Mouse (Mus musculus) embryonic facial prominence, embryonic 12.5 days (tissue): ENCODE data around the gene Arrdc2. TPM values are rescaled to one million over a fixed set of nuclear protein-coding genes. Genes with fewer than 3 reads are reported as not detected.

Experiments used
- ATAC-seq: fragments of 200-750 bp; cut with Nextera tagmentation; 2 replicates; pipeline ENCODE4 v1.8.0; 2017; ENCODE audit not compliant: insufficient number of reproducible peaks, insufficient read depth, low FRiP score, low TSS enrichment
- H3K27ac ChIP-seq: fragments of 300-500 bp; sonication (generic); 2 replicates; pipeline ENCODE4 v1.5.1; 2016; ENCODE audit warnings: mild to moderate bottlenecking
- H3K27me3 ChIP-seq: fragments of 300-500 bp; sonication (generic); 2 replicates; pipeline ENCODE4 v1.6.1; 2016; ENCODE audit warnings: mild to moderate bottlenecking, moderate library complexity
- H3K36me3 ChIP-seq: fragments of 300-500 bp; sonication (generic); 2 replicates; pipeline ENCODE4 v1.6.1; 2016; ENCODE audit warnings: mild to moderate bottlenecking
- H3K4me1 ChIP-seq: fragments of 300-500 bp; sonication (generic); 2 replicates; pipeline ENCODE4 v1.6.1; 2016
- H3K4me2 ChIP-seq: fragments of 300-500 bp; sonication (generic); replicated peaks from 2 replicates; pipeline ENCODE4 v1.6.1; 2016; ENCODE audit warnings: mild to moderate bottlenecking, moderate library complexity
- H3K4me3 ChIP-seq: fragments of 300-500 bp; sonication (generic); 2 replicates; pipeline ENCODE4 v1.5.1; 2016; ENCODE audit warnings: mild to moderate bottlenecking
- H3K9ac ChIP-seq: fragments of 300-500 bp; sonication (generic); 2 replicates; pipeline ENCODE4 v1.6.1; 2016; ENCODE audit warnings: mild to moderate bottlenecking, moderate library complexity
- H3K9me3 ChIP-seq: fragments of 300-500 bp; sonication (generic); 2 replicates; pipeline ENCODE4 v1.6.1; 2016; ENCODE audit warnings: mild to moderate bottlenecking, moderate library complexity
- WGBS: fragments of 180-500 bp; shearing (Covaris S2); methylation state at CpG from one replicate; pipeline ENCODE4 v1.1.7; 2016; 5-methylcytosine and 5-hydroxymethylcytosine counted together
- polyA plus RNA-seq: library from polyadenylated mRNA; unstranded; fragments of >200 nt; fragmentation: Nextera tagmentation; extraction: Ambion mirVana; gene quantifications from 2 replicates; pipeline ENCODE4 v1.2.1, GENCODE M21; 2016

The Arrdc2 gene
- polyA plus RNA-seq, 1 experiment from 2014 or later: 6.9 TPM

- peaks cover 9% of the 10 kb centered on the region; the same call in 1 of the 2 replicates for H3K4me1 ChIP-seq
- no peak for ATAC-seq
- H3K36me3 ChIP-seq: no peaks in the 10 kb centered on the region
- H3K4me2 ChIP-seq: no peak overlapping the region
- H3K4me3 ChIP-seq: no peak overlapping the region
- H3K9me3 ChIP-seq: peaks cover 14% of the 10 kb centered on the region; the same call in 1 of the 2 replicates
- no peak overlapping the region for H3K9ac ChIP-seq
- WGBS: 17% methylated on average over 30 of the region's 30 CpGs
- H3K27me3 ChIP-seq: peaks cover 37% of the 10 kb centered on the region
- no peak overlapping the region for H3K27ac ChIP-seq
These were observed 18.0 kb downstream of the Arrdc2 start for GRCm38 (mm10) chr8:70821399-70821962.

- peaks cover 46% of the 10 kb centered on the region for H3K27me3 ChIP-seq
These were observed 19.2 kb downstream of the Arrdc2 start for GRCm38 (mm10) chr8:70820101-70820935.

DNA sequence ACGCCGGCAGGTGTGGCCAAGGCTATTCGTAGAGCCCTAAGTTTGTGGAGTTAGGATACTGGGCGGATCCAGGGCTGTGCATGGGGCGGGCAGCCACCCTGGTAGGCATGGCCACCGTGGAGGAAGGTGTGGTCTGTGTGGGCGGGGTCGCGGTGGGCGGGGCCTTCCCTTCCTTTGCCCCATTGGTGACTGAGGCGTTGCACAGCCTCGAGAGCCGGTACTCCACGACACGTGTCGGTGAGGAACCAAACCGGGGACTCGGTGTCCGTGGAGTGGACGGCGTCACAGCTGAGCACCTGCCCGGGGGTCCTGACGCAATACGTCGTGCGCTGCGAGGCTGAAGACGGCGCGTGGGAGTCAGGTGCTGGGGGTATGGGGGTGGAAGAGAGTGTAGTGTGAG is 22.8 kb downstream of the Arrdc2 start:
- H3K27me3 ChIP-seq: peaks cover 57% of the 10 kb centered on the region
- peaks cover 9% of the 10 kb centered on the region; the same call in 1 of the 2 replicates for H3K4me1 ChIP-seq
- H3K27ac ChIP-seq: no peak overlapping the region
- peak overlapping the region; percentile 40 for H3K4me2 ChIP-seq
- H3K9ac ChIP-seq: peak overlapping the region; percentile 15
- 7% methylated on average over 30 of the region's 30 CpGs for WGBS
- peak overlapping the region; percentile 18 for H3K4me3 ChIP-seq
- no peak for ATAC-seq
- H3K36me3 ChIP-seq: no peaks in the 10 kb centered on the region
- H3K9me3 ChIP-seq: peaks cover 14% of the 10 kb centered on the region; the same call in 1 of the 2 replicates

More at GRCm38 (mm10) chr8:70820101-70820935, 19.2 kb downstream of the Arrdc2 start:
- Histone ChIP-seq H3K36me3 (no peaks in the 10 kb centered on the region), H3K4me2 (peak overlapping the region; percentile 30), H3K4me3 (no peak overlapping the region), H3K4me1 (peaks cover 9% of the 10 kb centered on the region; the same call in 1 of the 2 replicates), H3K9ac (no peak overlapping the region), H3K9me3 (peaks cover 14% of the 10 kb centered on the region; the same call in 1 of the 2 replicates), H3K27ac (no peak overlapping the region)
- WGBS: 4% methylated on average over 31 of the region's 31 CpGs
- peak; percentile 63; the same call in 1 of the 2 replicates for ATAC-seq

- Histone ChIP-seq H3K27me3 (peaks cover 32% of the 10 kb centered on the region), H3K9me3 (no peaks in the 10 kb centered on the region), H3K36me3 (no peaks in the 10 kb centered on the region), H3K9ac (0 out of 2 replicates have a peak overlapping the region, but pooled peaks have one; percentile 24), H3K27ac (no peak overlapping the region), H3K4me3 (no peak overlapping the region), H3K4me1 (peaks cover 6% of the 10 kb centered on the region; the same call in 1 of the 2 replicates), H3K4me2 (no peak overlapping the region)
- no peak for ATAC-seq
- WGBS: 55% methylated on average over 4 of the region's 4 CpGs
These were observed 26.6 kb downstream of the Arrdc2 start for GRCm38 (mm10) chr8:70812885-70813284.

DNA sequence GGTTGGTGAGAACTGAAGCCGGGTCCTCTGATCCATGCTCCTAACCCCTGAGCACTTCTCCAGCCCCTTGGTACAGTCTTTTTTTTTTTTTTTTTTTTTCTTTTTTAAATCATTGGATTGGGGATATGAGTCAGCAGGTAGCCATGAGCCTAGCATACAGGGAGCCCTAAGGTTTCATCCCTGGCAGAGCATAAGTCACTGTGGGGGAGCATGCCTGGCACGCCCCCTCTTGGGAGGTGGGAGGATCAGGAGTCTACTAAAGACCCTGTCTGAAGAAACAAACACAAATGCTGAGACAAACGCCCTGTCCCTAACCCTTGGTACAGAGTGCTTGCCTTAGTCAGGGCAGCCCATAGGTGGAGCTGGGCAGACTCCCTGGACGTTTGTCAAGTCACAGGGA is 27.5 kb downstream of the Arrdc2 start:
- H3K9ac ChIP-seq: no peak overlapping the region
- H3K4me1 ChIP-seq: peaks cover 6% of the 10 kb centered on the region; the same call in 1 of the 2 replicates
- H3K36me3 ChIP-seq: no peaks in the 10 kb centered on the region
- ATAC-seq: no peak
- no peaks in the 10 kb centered on the region for H3K9me3 ChIP-seq
- no peak overlapping the region for H3K4me2 ChIP-seq
- 39% methylated on average over 4 of the region's 4 CpGs for WGBS
- H3K27ac ChIP-seq: no peak overlapping the region
- no peak overlapping the region for H3K4me3 ChIP-seq
- peaks cover 26% of the 10 kb centered on the region for H3K27me3 ChIP-seq

DNA sequence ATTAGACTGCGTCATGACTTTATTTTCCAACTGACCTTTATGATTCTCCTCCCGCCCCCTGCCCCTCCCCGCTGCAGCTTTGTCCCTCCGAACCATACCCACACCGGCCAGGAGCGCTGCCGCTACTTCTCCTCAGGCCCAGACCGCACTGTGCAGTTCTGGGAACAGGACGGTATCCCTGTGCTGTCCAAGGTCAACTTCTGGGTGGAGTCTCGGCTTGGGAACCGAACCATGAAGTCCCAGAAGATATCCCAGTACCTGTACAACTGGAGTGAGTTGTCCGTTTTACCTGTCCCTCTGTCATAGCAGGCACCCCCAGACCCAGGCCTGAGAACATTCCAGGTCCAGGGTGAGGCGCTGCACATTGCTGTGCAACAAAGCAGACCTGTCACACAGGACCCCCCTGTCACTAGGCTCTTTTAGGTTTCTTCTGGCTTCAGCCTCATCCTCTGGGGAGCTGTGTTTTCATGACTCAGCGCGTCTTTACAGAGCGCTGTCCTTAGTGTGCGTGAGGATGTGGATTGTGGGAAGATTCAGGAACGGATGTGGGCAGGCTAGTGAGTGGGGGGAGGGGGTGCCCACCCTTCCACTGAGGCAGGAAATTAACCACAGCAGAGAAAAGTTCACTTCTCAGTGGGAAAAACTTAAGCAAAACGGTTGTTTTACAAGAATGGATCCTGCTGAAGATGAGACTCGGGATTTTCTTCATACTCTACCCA is 28.4 kb downstream of the Arrdc2 start:
- Histone ChIP-seq H3K27me3 (peaks cover 20% of the 10 kb centered on the region), H3K4me1 (no peaks in the 10 kb centered on the region), H3K36me3 (no peaks in the 10 kb centered on the region), H3K9ac (no peak overlapping the region), H3K4me2 (no peak overlapping the region), H3K4me3 (no peak overlapping the region), H3K27ac (no peak overlapping the region), H3K9me3 (no peaks in the 10 kb centered on the region)
- 68% methylated on average over 20 of the region's 20 CpGs for WGBS
- ATAC-seq: no peak

- no peaks in the 10 kb centered on the region for H3K36me3 ChIP-seq
- 77% methylated on average over 8 of the region's 8 CpGs for WGBS
These were observed 30.4 kb downstream of the Arrdc2 start for GRCm38 (mm10) chr8:70808955-70809701.

DNA sequence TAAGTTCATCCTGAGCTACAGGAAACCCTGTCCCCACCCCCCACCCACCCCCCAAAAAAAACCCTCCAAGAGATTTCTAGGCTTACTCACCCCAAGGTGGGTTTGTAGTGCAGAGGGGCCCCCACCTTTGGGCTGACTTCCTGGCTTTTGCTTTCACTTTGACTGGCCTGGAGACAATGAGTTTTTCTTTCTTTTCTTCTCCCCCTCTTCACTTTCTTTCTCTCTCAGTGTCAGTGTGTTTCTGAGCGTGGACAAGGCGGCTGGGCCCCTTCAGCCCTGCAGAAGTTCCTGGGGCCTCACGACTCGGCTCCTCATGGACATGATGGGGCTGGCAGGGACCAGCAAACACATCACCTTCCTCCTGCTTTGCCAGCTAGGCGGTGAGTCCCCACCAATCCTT is 31.3 kb downstream of the Arrdc2 start, which contains the start of gene Il12rb1:
Il12rb1 (plus strand) TSS at position 211 of the 400 bp plus-strand sequence.
- Histone ChIP-seq H3K4me3 (no peak within 1 kb of the TSS), H3K36me3 (no peaks in the 10 kb centered on the region), H3K9me3 (no peaks in the 10 kb centered on the region), H3K4me1 (peaks cover 12% of the 10 kb centered on the region), H3K27ac (no peak within 1 kb of the TSS), H3K27me3 (peaks cover 19% of the 10 kb centered on the region), H3K9ac (peak within 1 kb of the TSS; percentile 15; the same call in 1 of the 2 replicates), H3K4me2 (no peak within 1 kb of the TSS)
- 64% methylated on average over 5 of the region's 5 CpGs for WGBS
- no peak for ATAC-seq

More at GRCm38 (mm10) chr8:70808955-70809701, 30.4 kb downstream of the Arrdc2 start:
- Histone ChIP-seq H3K4me2 (no peak overlapping the region), H3K27ac (no peak overlapping the region), H3K9me3 (no peaks in the 10 kb centered on the region), H3K9ac (peak overlapping the region; percentile 15; the same call in 1 of the 2 replicates), H3K27me3 (peaks cover 14% of the 10 kb centered on the region), H3K4me3 (no peak overlapping the region), H3K4me1 (peaks cover 5% of the 10 kb centered on the region)
- ATAC-seq: no peak

DNA sequence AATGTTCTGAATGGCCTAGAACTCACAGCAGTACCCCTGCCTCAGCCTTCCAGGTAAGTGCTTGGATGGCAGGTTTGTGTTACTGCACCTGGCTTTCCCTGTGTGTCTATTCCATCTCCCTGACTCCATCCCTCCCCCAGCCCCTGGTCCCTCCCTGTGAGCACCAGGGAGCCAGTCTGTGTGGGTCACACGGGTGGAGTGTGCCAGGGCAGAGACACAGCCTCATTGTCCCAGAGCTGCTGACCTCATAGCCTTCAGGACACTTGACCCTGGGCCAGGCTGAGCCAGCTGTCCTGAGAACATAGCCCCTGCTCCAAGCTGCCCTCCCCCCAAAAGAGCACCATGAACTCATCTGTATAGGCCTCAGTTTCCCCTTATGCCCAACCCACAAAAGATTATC is 32.2 kb downstream of the Arrdc2 start:
- WGBS: 38% methylated on average over 1 of the region's 1 CpGs
- Histone ChIP-seq H3K4me1 (peaks cover 12% of the 10 kb centered on the region), H3K9me3 (no peaks in the 10 kb centered on the region), H3K27me3 (peaks cover 29% of the 10 kb centered on the region), H3K9ac (no peak overlapping the region), H3K36me3 (no peaks in the 10 kb centered on the region), H3K4me2 (no peak overlapping the region), H3K4me3 (no peak overlapping the region), H3K27ac (no peak overlapping the region)
- ATAC-seq: no peak

DNA sequence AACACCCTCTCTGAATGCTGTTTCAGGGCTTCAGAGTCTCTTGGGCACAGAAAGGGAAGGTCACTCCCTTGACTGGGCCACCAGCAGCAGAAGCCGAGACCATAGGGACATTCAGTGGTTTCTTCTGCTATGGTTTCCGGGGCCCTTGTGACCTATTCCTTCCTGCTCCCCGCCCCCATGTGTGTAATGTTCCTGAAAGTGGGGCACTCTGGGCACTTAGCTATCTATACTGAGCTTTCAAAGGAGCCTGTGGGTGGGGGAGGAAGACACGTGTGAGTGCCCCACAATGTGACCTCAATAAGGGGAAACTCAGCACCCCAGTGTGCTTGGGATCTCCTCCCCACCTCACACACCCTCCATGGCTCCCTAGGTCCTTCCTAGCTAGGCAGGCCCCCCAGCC is 33.0 kb downstream of the Arrdc2 start:
- Histone ChIP-seq H3K4me3 (no peak overlapping the region), H3K9me3 (no peaks in the 10 kb centered on the region), H3K4me1 (peaks cover 12% of the 10 kb centered on the region), H3K4me2 (no peak overlapping the region), H3K36me3 (no peaks in the 10 kb centered on the region), H3K9ac (no peak overlapping the region), H3K27me3 (peaks cover 36% of the 10 kb centered on the region), H3K27ac (no peak overlapping the region)
- WGBS: 72% methylated on average over 4 of the region's 4 CpGs
- ATAC-seq: no peak
